Mouse (Mus musculus): ENCODE data around the gene Scarf1.

Scarf1 gene

DNA sequence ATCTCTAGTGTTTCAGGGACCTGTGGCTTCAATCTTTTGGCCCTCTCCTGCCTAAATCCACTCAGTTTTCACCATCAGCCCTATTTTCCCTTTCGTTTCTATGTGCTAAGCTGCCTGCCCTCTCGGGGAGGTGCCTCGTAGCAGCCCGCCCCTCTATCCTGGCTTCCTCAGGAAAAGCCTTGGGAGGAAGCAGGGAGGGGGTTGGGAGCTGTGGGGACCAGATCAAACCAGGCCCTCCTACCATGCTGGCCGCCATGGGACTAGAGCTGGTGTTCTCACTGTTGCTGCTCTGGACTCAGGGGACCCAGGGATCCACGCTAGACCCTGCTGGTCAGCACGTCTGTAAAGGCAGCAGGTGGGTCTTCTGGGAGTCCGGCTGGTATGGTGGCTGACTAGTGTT lies at the start of gene Scarf1:
Scarf1 (plus strand) TSS at position 205 of the 400 bp plus-strand sequence.
- DNase-seq, result peak in 1 of 2 experiments; percentile 26

DNA sequence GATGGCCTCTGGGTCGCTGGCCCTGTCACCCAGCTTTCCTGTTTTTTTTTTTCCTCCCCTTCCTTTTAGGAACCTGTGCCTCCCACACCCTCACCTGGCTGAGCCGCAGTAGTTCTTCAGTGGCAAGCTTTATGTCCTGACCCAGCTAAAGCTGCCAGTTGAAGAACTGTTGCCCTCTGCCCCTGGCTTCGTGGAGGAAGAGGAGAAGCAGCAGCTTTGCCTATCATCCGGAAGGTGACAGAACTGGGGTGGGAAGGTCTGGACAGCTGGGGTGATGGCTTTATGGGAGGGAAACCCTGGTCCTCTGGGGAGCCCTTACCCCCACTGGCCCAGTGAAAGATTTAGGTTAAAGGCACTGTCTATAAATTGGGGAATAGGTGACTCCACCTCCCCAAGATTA lies 49.7 kb upstream of the Scarf1 start:
- DNase-seq, result no peak

DNA sequence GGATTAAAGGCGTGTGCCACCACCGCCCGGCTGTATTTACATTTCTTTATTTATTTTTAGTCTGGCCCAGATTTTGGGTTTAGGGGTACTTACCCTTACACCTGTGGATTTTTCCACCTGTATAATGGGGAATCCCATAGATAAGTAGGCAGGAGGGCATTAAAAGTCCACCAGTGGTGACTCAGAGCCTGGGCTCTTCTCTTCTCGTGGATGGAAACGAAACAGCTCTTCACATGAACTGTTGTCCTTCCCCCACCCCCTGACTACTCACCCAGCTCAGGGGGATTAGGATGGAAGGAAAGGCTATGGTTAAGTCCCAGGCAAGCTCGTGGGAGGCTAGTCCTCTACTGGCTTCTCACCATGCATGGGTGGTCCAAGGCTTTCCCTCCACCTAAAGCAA lies 48.9 kb upstream of the Scarf1 start:
- DNase-seq, result no peak

DNA sequence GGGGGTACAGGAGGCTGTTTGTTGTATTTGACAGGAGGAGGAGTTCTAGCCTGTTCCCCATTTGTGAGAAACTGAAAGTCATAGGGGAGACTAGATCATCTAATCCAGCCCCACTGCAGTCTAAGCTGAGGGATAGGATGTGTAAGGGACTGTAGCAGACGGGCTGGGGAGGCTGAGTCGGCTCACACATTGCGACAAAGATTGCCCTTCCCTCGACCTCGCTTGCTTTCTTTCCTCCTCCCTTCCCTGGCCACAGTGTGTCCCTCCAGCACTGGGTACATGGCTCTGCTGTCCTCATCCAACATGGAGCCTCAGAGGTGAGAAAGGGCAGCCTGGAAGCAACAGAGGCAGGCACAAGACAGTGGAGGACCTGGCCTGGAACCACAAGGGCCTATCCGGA lies 48.3 kb upstream of the Scarf1 start:
- no peak for DNase-seq

DNA sequence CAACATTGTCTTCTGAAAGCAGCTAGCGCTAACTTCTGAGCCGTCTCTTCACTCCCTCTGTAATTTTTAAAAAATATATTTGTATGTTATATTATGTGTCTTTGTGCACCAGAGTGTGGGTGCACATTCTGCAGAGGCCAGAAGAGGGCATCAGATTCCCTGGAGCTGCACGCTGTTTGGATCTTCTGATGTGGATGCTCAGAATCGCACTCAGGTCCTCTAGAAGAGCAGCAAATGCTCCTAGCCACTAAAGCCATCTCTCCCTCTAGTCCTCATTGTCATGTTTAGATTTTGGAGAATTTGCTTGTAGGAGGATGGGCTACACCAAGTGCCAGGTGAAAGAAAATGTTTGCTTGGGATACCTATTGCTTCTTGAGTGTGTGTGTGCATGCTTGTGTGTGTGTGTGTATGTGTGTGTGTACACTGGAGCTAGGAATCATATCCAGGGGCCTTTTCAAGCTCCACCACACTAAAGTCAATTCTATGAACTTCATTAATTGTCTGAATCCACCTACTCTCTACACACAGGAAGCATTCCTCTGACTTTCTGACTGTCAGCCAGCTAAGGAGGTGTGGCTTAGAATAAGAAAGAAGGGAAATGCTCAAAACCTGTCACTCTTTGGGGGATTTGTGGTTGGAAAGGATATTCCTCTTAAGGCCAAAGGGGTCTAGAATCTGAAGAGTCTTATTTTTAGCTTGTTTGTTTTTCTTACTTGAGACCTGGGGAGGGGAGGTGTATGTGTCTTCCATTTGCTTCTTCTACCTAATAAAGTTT lies 46.4 kb upstream of the Scarf1 start:
- DNase-seq, result no peak

DNA sequence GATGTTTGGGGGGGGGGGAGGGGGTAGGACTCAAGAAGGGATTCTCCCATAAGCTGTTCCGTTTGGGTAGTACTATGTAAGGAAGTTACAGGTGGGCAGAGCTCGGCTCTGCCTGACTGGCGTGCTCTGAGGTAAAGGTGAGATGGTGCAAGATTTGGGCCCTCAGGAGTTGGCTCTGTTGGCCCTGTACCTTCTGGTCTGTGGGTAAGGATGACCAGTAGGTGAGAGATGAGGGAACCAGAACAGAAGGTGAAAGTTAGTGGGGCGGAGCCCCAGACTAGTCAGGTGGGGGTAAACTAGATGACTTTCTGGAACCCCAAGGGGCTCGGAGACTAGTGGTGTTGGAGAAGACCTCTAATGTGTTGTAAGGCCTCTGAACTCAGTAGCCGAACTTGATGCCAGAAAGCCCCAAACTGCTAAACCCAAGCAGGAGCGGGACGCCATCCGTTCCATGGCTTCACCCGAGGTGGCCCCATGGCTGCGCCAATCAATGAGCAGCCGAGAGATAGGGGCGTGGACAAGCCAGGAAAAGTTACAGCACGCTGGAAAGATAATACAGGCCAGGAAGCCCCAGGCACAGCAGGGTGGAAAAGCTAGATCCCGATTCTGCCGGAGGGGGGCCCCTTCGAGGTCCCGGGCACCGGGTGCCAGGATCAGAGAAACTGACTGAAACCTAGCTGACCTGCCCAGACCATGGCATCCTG lies 45.7 kb upstream of the Scarf1 start:
- DNase-seq, result peak in 1 of 2 experiments; percentile 32

DNA sequence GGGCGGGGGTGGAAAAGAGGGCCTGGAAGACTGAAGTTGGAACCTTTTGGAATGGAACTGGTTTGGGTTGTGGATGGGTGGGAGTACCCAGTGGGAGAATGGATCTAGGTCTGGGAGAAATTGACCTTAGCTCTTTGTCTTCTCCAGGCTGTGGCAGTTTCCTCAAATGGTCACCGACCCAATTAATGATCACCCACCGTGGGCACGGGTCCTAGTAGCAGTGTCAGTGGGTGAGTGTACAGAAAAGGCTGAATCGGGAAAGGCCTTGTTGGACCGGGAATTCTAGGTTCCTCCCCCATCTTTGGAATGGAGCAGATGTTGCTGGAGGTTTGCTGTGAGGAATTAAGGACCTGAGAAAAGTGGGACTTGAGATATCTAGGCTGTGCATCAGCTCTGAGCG lies 44.9 kb upstream of the Scarf1 start:
- no peak for DNase-seq

DNA sequence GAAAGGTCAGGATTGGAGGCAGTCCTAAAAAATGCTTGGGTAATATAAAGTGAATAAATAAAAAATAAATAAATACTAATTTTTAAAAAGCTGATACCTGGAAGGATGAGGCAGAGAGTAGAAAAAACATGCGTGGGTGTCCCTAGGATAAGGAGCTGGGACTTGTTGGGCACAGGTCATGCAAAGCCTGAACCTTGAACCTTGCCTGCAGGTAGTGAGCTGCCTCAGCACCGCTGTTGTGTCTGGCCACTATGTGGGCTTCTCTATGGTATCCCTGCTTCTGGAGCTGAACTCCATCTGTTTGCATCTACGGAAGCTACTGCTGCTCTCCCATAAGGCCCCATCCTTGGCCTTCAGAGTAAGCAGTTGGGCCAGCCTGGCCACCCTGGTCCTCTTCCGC lies 44.1 kb upstream of the Scarf1 start:
- no peak for DNase-seq

DNA sequence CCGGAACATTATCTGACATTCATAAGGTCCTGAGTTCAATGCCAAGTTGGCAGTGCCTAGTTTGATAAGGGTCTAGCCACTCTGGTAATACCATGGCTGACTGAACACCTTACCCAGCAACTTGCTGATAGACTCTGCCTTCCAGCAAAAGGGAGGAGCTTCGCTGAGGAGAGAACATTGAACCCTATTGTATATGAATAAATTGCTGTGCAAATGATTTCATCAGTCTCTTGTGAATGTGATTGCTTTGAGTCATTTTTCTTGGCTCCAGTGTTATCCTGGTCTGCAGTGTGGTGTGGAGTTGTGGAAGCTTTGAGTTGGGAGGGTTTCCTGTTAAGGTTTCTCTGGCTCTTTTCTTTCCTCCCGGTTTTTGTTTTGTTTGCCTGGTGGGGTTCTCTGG lies 42.7 kb upstream of the Scarf1 start:
- DNase-seq, result no peak

DNA sequence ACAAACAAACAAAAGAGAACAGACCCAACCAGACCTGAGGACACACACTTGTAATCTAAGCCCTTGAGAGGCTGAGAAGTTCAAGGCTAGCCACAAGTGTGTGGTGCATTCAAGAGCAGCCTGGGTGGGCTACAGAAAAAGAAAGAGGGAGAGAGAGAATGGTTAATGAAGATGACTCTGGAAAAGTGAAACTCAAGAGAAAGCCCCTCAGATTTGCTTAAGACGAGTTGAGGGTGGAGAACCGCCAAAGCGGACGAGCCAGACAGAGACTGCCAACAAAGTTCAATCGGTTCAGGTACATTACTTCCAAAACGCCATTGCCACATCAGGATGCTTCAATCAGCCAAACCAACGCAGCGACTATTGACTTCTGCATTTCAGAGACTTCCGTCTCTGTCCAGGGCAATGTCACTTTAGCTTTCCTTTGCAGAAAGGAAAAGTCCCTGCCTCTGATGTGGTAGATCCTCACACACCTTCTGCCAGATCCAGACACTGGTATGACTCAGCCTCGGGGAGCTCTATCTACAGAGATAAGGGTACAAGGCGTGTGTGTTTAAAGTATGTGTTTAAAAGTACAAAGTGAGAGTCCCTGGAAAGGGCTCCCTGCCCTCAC lies 40.8 kb upstream of the Scarf1 start:
- DNase-seq, result no peak

DNA sequence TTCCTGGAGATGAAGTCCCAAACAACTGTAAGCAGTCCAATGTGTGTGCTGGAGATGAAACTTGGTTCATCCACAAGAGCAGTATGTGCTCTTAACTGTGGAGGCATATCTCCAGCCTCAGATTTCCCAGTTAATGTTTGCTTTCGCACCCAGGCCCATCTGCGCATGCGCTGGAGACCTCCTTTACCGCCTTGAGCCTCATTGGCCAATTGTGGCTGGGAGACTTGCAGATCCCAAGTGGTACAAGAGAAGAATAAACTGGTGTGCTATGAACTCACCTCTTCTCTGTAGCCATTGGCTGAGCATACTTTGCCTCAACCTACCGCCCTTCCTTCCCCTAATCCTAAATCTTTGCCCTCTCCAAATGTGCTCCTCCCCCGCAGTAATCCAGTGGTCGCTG lies 40.0 kb upstream of the Scarf1 start:
- no peak for DNase-seq

DNA sequence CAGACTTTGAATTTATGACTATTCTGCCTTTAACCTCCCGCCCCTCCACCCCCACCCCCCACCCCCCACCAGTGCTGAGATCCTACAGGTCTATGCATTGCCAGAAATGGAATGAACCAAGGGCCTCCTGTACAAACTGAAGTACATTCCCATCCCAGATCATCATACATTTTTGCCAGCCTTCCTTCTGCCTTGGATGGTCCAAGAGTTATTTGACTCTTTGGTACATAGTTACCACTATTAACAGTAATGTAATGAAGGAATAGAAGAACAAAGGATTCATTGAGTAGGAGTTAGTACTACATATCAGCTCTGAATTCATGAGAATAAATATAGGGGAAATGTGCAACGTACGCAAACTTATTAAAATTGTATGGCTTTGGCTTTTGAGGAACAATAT lies 27.1 kb upstream of the Scarf1 start:
- no peak for DNase-seq

DNA sequence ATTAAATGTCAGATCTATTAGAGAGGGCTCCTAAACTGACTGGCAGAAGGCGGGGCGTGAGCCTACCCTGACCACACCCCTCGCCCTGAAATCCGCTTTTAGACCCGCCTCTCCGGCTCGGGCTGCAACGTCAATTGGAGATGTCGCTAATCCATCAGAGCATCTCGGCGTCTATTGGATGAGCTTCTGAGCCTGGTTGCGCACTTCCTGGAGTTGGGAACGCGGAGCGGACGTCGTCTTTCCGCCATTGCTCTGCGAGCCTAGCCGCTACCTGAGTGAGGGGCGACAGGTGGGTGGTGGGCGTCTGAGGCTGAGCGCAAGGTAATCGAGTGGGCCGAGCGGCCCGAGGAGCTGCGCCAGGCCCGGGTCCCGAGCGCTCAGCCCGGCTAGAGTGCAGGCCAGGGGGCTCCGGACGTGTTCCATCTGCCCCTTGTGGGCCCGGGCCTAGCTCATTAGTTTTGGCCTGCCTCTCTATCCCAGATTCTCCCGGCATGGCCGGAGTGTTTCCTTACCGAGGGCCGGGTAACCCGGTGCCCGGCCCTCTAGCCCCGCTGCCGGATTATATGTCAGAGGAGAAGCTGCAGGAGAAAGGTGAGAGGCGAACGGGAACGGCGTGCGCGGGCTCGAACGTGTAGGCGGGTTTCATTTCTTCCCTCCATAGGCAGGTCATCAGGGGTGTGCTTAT lies 26.6 kb upstream of the Scarf1 start, which contains the start of gene Prpf8:
Prpf8 (plus strand) TSS at position 216 of the 685 bp plus-strand sequence.
- peak; percentile 97 to 98 for DNase-seq

DNA sequence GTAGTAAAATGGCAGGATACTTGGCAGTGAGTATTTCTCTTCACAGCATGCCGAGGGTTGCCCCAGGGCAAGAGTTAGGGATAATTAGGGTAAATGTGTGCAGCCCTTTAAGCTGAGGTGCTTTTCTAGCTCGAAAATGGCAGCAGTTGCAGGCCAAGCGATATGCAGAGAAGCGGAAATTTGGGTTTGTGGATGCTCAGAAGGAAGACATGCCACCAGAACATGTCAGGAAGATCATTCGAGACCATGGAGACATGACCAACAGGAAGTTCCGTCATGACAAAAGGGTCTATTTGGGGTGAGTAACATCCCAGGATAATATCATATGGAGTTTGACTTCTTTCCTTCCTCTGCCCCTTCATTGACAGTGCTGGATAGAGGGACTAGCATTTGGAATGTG lies 25.8 kb upstream of the Scarf1 start:
- peak in 1 of 2 experiments; percentile 18 for DNase-seq

DNA sequence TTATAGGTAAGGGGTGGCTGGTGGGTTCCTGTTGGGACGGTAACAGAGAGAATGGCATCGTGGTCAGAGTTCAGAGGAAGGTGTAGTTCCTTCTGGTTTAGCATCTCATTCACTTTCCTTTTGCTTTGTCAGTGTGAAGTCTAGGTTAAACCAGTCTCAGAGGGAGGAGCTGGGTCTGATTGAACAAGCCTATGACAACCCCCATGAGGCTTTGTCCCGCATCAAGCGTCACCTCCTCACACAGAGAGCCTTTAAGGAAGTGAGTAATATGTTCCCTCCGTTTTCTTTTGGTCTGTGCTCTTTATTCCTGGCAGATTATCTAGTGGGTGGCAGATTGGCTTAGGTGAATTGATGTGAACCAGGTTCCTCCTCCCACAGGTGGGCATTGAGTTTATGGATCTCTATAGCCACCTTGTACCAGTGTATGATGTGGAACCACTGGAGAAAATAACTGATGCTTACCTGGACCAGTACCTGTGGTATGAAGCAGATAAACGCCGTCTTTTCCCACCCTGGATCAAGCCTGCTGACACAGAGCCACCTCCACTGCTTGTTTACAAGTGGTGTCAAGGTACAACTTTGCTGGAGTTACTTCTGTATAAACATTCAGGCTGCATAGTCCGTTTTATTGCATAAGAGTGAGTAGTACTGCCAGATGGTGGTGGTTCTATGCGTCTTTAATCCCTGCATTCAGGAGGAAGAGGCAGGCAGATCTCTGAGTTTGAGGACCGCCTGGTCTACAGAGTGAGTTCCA lies 18.9 kb upstream of the Scarf1 start:
- DNase-seq, result no peak

DNA sequence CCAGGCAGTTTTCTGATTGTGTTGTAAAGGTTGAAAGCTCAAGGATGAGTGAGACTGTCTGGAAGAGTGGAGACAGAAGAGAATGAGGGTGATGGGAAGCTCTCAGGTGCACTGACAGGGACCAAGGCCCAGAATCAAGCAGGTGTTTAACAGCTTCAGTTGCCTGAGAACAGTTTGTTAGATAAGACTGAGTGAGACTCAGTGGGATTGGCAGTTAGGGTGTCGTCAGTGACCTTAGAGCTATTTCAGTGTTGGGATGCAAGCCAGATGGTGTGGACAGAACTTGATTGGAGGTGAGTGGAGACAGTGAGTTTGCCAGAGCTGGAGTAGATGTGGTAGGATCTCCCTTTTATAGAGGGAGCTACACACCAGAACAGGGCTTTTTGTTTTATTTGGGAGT lies 15.2 kb upstream of the Scarf1 start:
- DNase-seq, result no peak

DNA sequence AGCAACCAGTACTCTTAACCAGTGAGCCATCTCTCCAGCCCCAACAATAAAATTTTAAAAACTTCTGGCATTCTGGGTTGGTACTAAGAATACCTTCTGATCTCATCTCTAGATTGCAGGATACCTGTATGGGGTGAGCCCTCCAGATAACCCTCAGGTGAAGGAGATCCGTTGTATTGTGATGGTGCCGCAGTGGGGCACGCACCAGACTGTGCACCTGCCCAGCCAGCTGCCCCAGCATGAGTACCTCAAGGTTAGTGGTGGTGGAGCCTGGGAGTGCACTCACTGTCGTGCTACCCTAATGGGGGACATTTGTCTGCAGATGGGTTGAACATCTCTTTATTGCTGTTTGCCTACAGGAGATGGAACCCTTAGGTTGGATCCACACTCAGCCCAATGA lies 5.2 kb upstream of the Scarf1 start:
- no peak for DNase-seq

DNA sequence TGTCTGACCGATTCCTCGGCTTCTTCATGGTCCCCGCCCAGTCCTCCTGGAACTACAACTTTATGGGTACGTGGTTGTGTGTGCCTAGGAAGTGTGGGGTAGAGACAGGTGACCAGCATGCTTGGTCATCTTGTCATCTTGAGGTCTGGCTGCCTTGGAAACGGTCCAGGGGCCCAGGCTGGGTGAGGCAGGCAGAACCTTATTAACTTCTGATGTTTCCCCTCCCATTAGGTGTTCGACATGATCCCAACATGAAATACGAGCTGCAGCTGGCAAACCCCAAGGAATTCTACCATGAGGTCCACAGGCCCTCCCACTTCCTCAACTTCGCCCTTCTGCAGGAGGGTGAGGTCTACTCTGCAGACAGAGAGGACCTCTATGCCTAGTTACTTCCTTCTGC lies 4.4 kb upstream of the Scarf1 start:
- DNase-seq, result peak; percentile 36 to 39

DNA sequence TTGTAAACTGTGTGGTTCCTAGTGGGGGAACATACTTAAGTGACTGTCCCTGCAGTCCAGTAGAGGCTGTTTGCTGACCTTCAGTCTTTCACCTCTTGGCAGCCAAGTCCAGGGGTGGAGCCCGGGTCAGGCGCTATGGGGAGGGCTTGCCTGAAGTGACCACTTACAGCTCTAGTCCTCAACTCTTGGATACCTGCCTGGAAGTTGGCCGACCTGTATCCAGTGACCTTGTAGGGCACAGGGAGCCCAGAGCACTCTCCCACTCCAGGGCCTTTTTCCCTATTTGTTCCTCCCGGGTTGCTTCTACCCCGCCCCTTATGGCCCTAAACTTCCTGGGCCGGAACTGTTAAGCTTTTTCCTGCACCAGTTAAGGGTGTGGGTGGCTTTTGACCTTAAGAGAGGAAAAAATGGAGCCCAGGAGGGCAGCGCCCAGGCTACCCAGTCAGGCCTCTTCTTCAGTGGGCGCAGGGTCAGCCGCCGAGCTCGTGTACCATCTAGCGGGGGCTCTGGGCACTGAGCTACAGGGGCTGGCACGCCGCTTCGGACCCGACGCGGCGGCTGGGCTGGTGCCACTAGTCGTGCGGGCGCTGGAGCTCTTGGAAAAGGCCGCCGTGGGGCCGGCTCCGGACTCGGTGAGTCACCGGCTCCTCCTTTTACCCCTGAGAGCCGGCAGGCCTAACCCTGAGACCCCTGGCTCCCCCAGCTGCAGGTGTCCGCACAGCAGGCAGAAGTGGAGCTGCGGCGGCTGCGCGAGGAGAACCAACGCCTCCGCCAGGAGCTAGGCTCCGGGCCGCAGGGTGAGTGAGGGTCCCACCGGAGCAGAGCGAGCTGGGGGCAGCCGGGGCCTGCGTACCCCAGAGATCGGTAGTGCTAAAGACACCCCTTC lies 3.4 kb upstream of the Scarf1 start, which contains the start of gene Rilp:
Rilp (plus strand) TSS at position 354 of the 886 bp plus-strand sequence.
- DNase-seq, result peak; percentile 90 to 91

DNA sequence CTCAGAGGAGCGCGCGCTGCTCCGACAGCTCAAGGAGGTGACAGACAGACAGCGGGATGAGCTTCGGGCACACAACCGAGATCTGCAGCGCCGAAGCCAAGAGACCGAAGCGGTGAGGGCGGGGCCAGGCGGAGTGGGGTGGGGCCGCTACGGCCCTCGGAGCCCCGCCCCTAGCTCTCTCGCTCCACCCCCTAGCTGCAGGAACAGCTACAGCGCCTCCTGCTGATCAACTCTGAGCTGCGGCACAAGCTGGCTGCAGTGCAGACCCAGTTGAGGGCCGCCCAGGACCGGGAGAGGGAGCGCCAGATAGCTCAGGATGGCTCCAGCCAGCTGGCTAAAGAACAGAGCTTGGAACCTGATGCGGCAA lies 2.7 kb upstream of the Scarf1 start:
- peak; percentile 98 to 99 for DNase-seq

DNA sequence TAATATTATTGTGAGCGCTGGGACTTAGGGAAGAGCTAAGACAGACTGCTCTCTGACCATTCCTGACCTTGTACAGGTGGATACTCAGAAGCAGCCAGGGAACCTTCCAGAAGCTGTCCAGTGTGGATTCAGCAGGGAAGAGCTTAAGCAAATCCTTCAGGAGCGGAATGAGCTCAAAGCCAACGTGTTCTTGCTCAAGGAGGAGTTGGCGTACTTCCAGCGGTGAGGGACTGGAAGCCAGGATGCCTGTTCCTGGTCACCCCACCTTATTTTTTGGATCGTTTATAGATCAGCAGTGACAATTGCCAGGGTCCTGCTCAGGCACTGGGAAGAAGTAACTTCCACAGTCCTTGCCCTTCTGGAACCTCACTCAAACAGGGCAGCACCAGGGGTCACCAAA lies 2.1 kb upstream of the Scarf1 start:
- DNase-seq, result peak; percentile 83 to 86

All from cerebellum, postnatal 10 days (tissue).